Mouse (Mus musculus): ENCODE results near the gene Gab2. TPM values are rescaled to one million over a fixed set of nuclear protein-coding genes. Genes with fewer than 3 reads are reported as not detected.

Gene Gab2
- total and polyA plus RNA-seq, 2 experiments from 2014 or later, result 15.7 to 36.8 TPM

- ATAC-seq (ENCODE audit: low FRiP score) (no peak), DNase-seq (ENCODE audit: low spot score) (no peak)
- 87% methylated on average over 1 of the region's 1 CpGs for WGBS
Measured at GRCm38 (mm10) chr7:97307546-97307945, 226.2 kb downstream of the Gab2 start.

DNA sequence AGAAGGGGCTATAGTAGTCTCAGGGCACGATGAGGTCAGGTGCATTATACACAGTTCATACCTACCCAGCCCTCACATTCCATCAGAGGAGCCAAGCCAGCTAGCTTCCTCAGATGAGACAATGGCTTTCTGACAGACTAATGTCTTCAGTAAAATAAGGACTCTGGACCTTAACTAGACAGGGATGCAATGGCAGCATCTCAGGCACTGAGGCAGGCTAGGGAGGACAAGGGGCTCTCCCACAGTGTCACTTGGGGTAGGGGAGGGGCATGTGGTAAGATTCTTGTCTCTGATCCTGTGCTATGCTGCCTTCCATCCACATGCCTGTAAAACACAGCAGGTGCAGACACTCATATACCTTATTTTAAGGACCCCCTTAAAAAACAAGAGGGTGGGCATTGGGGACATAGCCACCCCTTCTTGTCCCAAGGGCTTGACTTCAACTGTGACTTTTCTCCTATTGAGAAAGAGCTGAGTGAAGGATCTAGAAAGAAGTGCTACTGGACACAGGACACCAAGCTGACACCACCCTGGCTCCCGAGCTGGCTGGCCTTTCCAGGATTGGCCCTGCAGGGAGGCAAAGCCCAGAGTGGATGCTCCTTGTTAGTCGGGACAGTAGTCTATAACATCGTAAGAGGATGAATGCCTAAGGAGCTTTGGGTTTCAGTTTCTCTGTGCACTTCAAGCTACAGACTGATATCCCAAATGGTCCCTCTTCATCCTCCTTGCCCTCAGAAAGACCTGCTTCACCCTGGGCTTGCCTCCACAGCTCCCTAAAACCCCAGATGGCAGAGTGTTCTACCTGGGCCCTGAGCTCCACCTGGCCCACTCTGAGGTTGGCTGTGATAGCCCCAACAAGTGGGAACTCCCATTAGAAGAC lies 228.3 kb downstream of the Gab2 start:
- ATAC-seq (ENCODE audit: low FRiP score), result no peak
- peaks cover 78% of the 10 kb centered on the region for H3K36me3 ChIP-seq (ENCODE audit: insufficient read depth, low read length)
- H3K4me2 ChIP-seq (ENCODE audit: low read depth, low read length, poor library complexity, severe bottlenecking), result no peak overlapping the region
- no peaks in the 10 kb centered on the region for H3K9me3 ChIP-seq (ENCODE audit: low read length)
- H3K9ac ChIP-seq (replicated peaks; ENCODE audit: low read length, poor library complexity, severe bottlenecking), result no peak overlapping the region
- no peaks in the 10 kb centered on the region for H3K4me1 ChIP-seq (ENCODE audit: insufficient read depth, low read length)
- no peak for TF ChIP-seq CTCF (IDR thresholded peaks at IDR 0.05)
- H3K27me3 ChIP-seq (ENCODE audit: insufficient read depth, low read length), result no peaks in the 10 kb centered on the region
- H3K27ac ChIP-seq (ENCODE audit: low read depth, low read length), result no peak overlapping the region
- WGBS, result 94% methylated on average over 4 of the region's 4 CpGs
- no peak for DNase-seq (ENCODE audit: low spot score)
- H3K4me3 ChIP-seq (ENCODE audit: low read depth, low read length), result no peak overlapping the region

More at GRCm38 (mm10) chr7:97307546-97307945, 226.2 kb downstream of the Gab2 start:
- Histone ChIP-seq H3K9ac (replicated peaks; ENCODE audit: low read length, poor library complexity, severe bottlenecking) (no peak overlapping the region), H3K4me2 (ENCODE audit: low read depth, low read length, poor library complexity, severe bottlenecking) (no peak overlapping the region), H3K36me3 (ENCODE audit: insufficient read depth, low read length) (peaks cover 87% of the 10 kb centered on the region), H3K9me3 (ENCODE audit: low read length) (no peaks in the 10 kb centered on the region), H3K4me1 (ENCODE audit: insufficient read depth, low read length) (no peaks in the 10 kb centered on the region), H3K27me3 (ENCODE audit: insufficient read depth, low read length) (no peaks in the 10 kb centered on the region), H3K27ac (ENCODE audit: low read depth, low read length) (no peak overlapping the region), H3K4me3 (ENCODE audit: low read depth, low read length) (no peak overlapping the region)
- no peak for TF ChIP-seq CTCF (IDR thresholded peaks at IDR 0.05)

- Histone ChIP-seq H3K27me3 (ENCODE audit: insufficient read depth, low read length) (no peaks in the 10 kb centered on the region), H3K36me3 (ENCODE audit: insufficient read depth, low read length) (peaks cover 77% of the 10 kb centered on the region), H3K9ac (replicated peaks; ENCODE audit: low read length, poor library complexity, severe bottlenecking) (no peak overlapping the region), H3K9me3 (ENCODE audit: low read length) (no peaks in the 10 kb centered on the region), H3K4me3 (ENCODE audit: low read depth, low read length) (no peak overlapping the region), H3K27ac (ENCODE audit: low read depth, low read length) (no peak overlapping the region), H3K4me2 (ENCODE audit: low read depth, low read length, poor library complexity, severe bottlenecking) (no peak overlapping the region), H3K4me1 (ENCODE audit: insufficient read depth, low read length) (no peaks in the 10 kb centered on the region)
- DNase-seq (ENCODE audit: low spot score), result no peak
- 94% methylated on average over 3 of the region's 3 CpGs for WGBS
- no peak for TF ChIP-seq CTCF (IDR thresholded peaks at IDR 0.05)
- no peak for ATAC-seq (ENCODE audit: low FRiP score)
Measured at GRCm38 (mm10) chr7:97310341-97310635, 228.9 kb downstream of the Gab2 start.

DNA sequence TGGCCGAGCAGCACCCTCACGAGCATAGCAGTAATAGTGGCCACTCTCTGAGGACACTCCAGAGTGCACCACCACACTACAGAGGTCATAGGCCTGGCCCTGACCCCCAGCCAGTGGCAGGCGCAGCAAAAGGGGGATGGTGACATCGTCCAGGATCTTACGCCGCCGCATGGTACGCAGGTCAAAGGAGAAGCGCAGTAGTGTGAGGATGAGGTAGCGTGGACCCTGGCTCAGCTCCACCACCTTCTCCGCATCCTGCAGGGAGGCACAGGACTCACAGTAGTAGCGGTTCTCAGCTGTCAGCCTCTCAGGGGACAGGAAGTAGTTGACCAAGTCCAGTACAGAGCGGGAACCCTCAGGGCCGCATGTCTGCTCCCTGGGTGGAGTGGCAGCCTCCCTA lies 230.2 kb downstream of the Gab2 start:
- no peak for ATAC-seq (ENCODE audit: low FRiP score)
- no peaks in the 10 kb centered on the region for H3K9me3 ChIP-seq (ENCODE audit: low read length)
- no peak for DNase-seq (ENCODE audit: low spot score)
- 91% methylated on average over 14 of the region's 14 CpGs for WGBS
- H3K9ac ChIP-seq (replicated peaks; ENCODE audit: low read length, poor library complexity, severe bottlenecking), result no peak overlapping the region
- TF ChIP-seq CTCF (IDR thresholded peaks at IDR 0.05), result no peak
- H3K27me3 ChIP-seq (ENCODE audit: insufficient read depth, low read length), result no peaks in the 10 kb centered on the region
- H3K4me1 ChIP-seq (ENCODE audit: insufficient read depth, low read length), result no peaks in the 10 kb centered on the region
- H3K4me2 ChIP-seq (ENCODE audit: low read depth, low read length, poor library complexity, severe bottlenecking), result no peak overlapping the region
- H3K36me3 ChIP-seq (ENCODE audit: insufficient read depth, low read length), result peaks cover 64% of the 10 kb centered on the region
- H3K27ac ChIP-seq (ENCODE audit: low read depth, low read length), result no peak overlapping the region
- H3K4me3 ChIP-seq (ENCODE audit: low read depth, low read length), result no peak overlapping the region

GRCm38 (mm10) chr7:97312196-97312595 lies 230.8 kb downstream of the Gab2 start:
- Histone ChIP-seq H3K36me3 (ENCODE audit: insufficient read depth, low read length) (peaks cover 62% of the 10 kb centered on the region), H3K4me1 (ENCODE audit: insufficient read depth, low read length) (no peaks in the 10 kb centered on the region), H3K9me3 (ENCODE audit: low read length) (no peaks in the 10 kb centered on the region), H3K27me3 (ENCODE audit: insufficient read depth, low read length) (no peaks in the 10 kb centered on the region), H3K4me3 (ENCODE audit: low read depth, low read length) (no peak overlapping the region), H3K9ac (replicated peaks; ENCODE audit: low read length, poor library complexity, severe bottlenecking) (no peak overlapping the region), H3K27ac (ENCODE audit: low read depth, low read length) (no peak overlapping the region), H3K4me2 (ENCODE audit: low read depth, low read length, poor library complexity, severe bottlenecking) (no peak overlapping the region)
- DNase-seq (ENCODE audit: low spot score) (no peak), ATAC-seq (ENCODE audit: low FRiP score) (no peak)
- 89% methylated on average over 17 of the region's 17 CpGs for WGBS
- no peak for TF ChIP-seq CTCF (IDR thresholded peaks at IDR 0.05)

- DNase-seq (ENCODE audit: low spot score) (no peak), ATAC-seq (ENCODE audit: low FRiP score) (no peak)
- no peak overlapping the region for H3K27ac ChIP-seq (ENCODE audit: low read depth, low read length)
- 88% methylated on average over 6 of the region's 6 CpGs for WGBS
- TF ChIP-seq CTCF (IDR thresholded peaks at IDR 0.05), result no peak
- no peak overlapping the region for H3K4me3 ChIP-seq (ENCODE audit: low read depth, low read length)
- H3K4me2 ChIP-seq (ENCODE audit: low read depth, low read length, poor library complexity, severe bottlenecking), result no peak overlapping the region
- H3K36me3 ChIP-seq (ENCODE audit: insufficient read depth, low read length), result peaks cover 60% of the 10 kb centered on the region
- H3K4me1 ChIP-seq (ENCODE audit: insufficient read depth, low read length), result no peaks in the 10 kb centered on the region
- H3K9me3 ChIP-seq (ENCODE audit: low read length), result no peaks in the 10 kb centered on the region
- no peaks in the 10 kb centered on the region for H3K27me3 ChIP-seq (ENCODE audit: insufficient read depth, low read length)
- no peak overlapping the region for H3K9ac ChIP-seq (replicated peaks; ENCODE audit: low read length, poor library complexity, severe bottlenecking)
Measured at GRCm38 (mm10) chr7:97312856-97313255, 231.5 kb downstream of the Gab2 start.
